Mouse (Mus musculus): ENCODE data around the gene Eif4b. TPM values are rescaled to one million over a fixed set of nuclear protein-coding genes. Genes with fewer than 3 reads are reported as not detected.
A peak's percentile ranks its signal among the peaks of the same experiment; 100 is the strongest.

Gene Eif4b
- polyA plus RNA-seq, 1 experiment from 2014 or later = 96.1 TPM

GRCm38 (mm10) chr15:102049871-102050270 is 23.7 kb upstream of the Eif4b start:
- H3K9me3 ChIP-seq (replicated peaks; ENCODE audit: low read length) = no peaks in the 10 kb centered on the region
- ATAC-seq (replicated peaks; ENCODE audit: low FRiP score, low read depth) (no peak), DNase-seq (ENCODE audit: low spot score) (no peak)
- no peaks in the 10 kb centered on the region for H3K27me3 ChIP-seq (ENCODE audit: insufficient read depth, low read length)
- H3K4me2 ChIP-seq (ENCODE audit: low read length) = no peak overlapping the region
- no peaks in the 10 kb centered on the region for H3K4me1 ChIP-seq (replicated peaks; ENCODE audit: insufficient read depth, low read length)
- H3K36me3 ChIP-seq (ENCODE audit: insufficient read depth, low read length) = no peaks in the 10 kb centered on the region
- H3K9ac ChIP-seq (ENCODE audit: low read depth, low read length) = no peak overlapping the region
- TF ChIP-seq CTCF (IDR thresholded peaks at IDR 0.05; ENCODE audit: low read depth) = no peak
- no peak overlapping the region for H3K27ac ChIP-seq
- H3K4me3 ChIP-seq (replicated peaks; ENCODE audit: low read depth, low read length) = no peak overlapping the region

GRCm38 (mm10) chr15:102051920-102052683 is 21.5 kb upstream of the Eif4b start:
- 1% methylated on average over 31 of the region's 33 CpGs for WGBS

GRCm38 (mm10) chr15:102056495-102057174 is 16.9 kb upstream of the Eif4b start:
- no peak overlapping the region for H3K4me3 ChIP-seq (replicated peaks; ENCODE audit: low read depth, low read length)
- H3K4me1 ChIP-seq (replicated peaks; ENCODE audit: insufficient read depth, low read length) = no peaks in the 10 kb centered on the region
- H3K9me3 ChIP-seq (replicated peaks; ENCODE audit: low read length) = no peaks in the 10 kb centered on the region
- no peaks in the 10 kb centered on the region for H3K36me3 ChIP-seq (ENCODE audit: insufficient read depth, low read length)
- TF ChIP-seq CTCF (IDR thresholded peaks at IDR 0.05; ENCODE audit: low read depth) = no peak
- no peaks in the 10 kb centered on the region for H3K27me3 ChIP-seq (ENCODE audit: insufficient read depth, low read length)
- no peak overlapping the region for H3K4me2 ChIP-seq (ENCODE audit: low read length)
- DNase-seq (ENCODE audit: low spot score) (no peak), ATAC-seq (replicated peaks; ENCODE audit: low FRiP score, low read depth) (no peak)
- no peak overlapping the region for H3K9ac ChIP-seq (ENCODE audit: low read depth, low read length)
- 92% methylated on average over 15 of the region's 15 CpGs for WGBS
- H3K27ac ChIP-seq = no peak overlapping the region

More at GRCm38 (mm10) chr15:102051920-102052683, 21.5 kb upstream of the Eif4b start:
- ATAC-seq (replicated peaks; ENCODE audit: low FRiP score, low read depth) (peak; percentile 54), DNase-seq (ENCODE audit: low spot score) (peak; percentile 65)
- H3K36me3 ChIP-seq (ENCODE audit: insufficient read depth, low read length) = no peaks in the 10 kb centered on the region
- H3K4me2 ChIP-seq (ENCODE audit: low read length) = peak overlapping the region; percentile 71
- no peak for TF ChIP-seq CTCF (IDR thresholded peaks at IDR 0.05; ENCODE audit: low read depth)
- no peaks in the 10 kb centered on the region for H3K4me1 ChIP-seq (replicated peaks; ENCODE audit: insufficient read depth, low read length)
- no peaks in the 10 kb centered on the region for H3K9me3 ChIP-seq (replicated peaks; ENCODE audit: low read length)
- peak overlapping the region; percentile 33 for H3K4me3 ChIP-seq (replicated peaks; ENCODE audit: low read depth, low read length)
- peak overlapping the region; percentile 25; the same call in 1 of the 2 replicates for H3K27ac ChIP-seq
- peak overlapping the region; percentile 40; the same call in 1 of the 2 replicates for H3K9ac ChIP-seq (ENCODE audit: low read depth, low read length)
- H3K27me3 ChIP-seq (ENCODE audit: insufficient read depth, low read length) = no peaks in the 10 kb centered on the region

- peak; percentile 44 for ATAC-seq (replicated peaks; ENCODE audit: low FRiP score, low read depth)
- no peak overlapping the region for H3K9ac ChIP-seq (ENCODE audit: low read depth, low read length)
- WGBS = 6% methylated on average over 20 of the region's 20 CpGs
Measured at GRCm38 (mm10) chr15:102065661-102066325, 7.8 kb upstream of the Eif4b start.

GRCm38 (mm10) chr15:102070476-102071467 is 2.8 kb upstream of the Eif4b start:
- Histone ChIP-seq H3K27ac (no peak overlapping the region), H3K36me3 (ENCODE audit: insufficient read depth, low read length) (no peaks in the 10 kb centered on the region), H3K4me3 (replicated peaks; ENCODE audit: low read depth, low read length) (no peak overlapping the region), H3K4me1 (replicated peaks; ENCODE audit: insufficient read depth, low read length) (peaks cover 7% of the 10 kb centered on the region), H3K9ac (ENCODE audit: low read depth, low read length) (no peak overlapping the region), H3K9me3 (replicated peaks; ENCODE audit: low read length) (no peaks in the 10 kb centered on the region), H3K4me2 (ENCODE audit: low read length) (no peak overlapping the region), H3K27me3 (ENCODE audit: insufficient read depth, low read length) (0 out of 2 replicates have a peak, but pooled peaks cover 3% of the 10 kb centered on the region)
- ATAC-seq (replicated peaks; ENCODE audit: low FRiP score, low read depth) (no peak), DNase-seq (ENCODE audit: low spot score) (no peak)
- 76% methylated on average over 13 of the region's 13 CpGs for WGBS
- TF ChIP-seq CTCF (IDR thresholded peaks at IDR 0.05; ENCODE audit: low read depth) = no peak

More at GRCm38 (mm10) chr15:102065661-102066325, 7.8 kb upstream of the Eif4b start:
- H3K27ac ChIP-seq = no peak overlapping the region
- H3K4me2 ChIP-seq (ENCODE audit: low read length) = no peak overlapping the region
- H3K27me3 ChIP-seq (ENCODE audit: insufficient read depth, low read length) = 0 out of 2 replicates have a peak, but pooled peaks cover 3% of the 10 kb centered on the region
- DNase-seq (ENCODE audit: low spot score) = peak; percentile 98
- TF ChIP-seq CTCF (IDR thresholded peaks at IDR 0.05; ENCODE audit: low read depth) = peak; percentile 100
- H3K4me3 ChIP-seq (replicated peaks; ENCODE audit: low read depth, low read length) = no peak overlapping the region
- no peaks in the 10 kb centered on the region for H3K9me3 ChIP-seq (replicated peaks; ENCODE audit: low read length)
- no peaks in the 10 kb centered on the region for H3K4me1 ChIP-seq (replicated peaks; ENCODE audit: insufficient read depth, low read length)
- no peaks in the 10 kb centered on the region for H3K36me3 ChIP-seq (ENCODE audit: insufficient read depth, low read length)
